In the genomic region with DNA sequence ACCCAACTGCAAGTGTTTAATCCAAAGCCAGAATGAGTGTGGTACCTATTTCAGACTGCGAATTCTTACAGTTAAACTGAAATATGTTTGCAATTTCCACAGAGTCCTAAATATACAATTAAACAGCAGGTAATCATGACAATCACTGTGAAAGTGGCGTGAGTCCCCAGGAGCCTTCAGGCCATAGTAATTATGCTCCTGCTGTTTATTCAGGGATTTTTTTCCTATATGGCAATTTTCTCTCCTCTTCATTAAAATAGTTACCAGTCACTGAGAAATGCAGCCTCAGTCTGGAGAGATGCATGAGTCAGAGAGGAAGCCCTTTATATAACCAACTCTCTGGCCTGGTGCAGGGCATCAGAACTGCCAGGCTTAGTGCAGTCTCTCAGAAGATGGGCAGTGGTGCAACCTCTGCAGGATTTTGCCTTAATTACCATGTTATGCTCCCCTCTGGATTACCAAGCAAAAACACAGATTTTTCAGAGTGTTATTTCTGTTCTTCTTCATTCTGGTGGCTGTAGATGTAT, we compare ENCODE assay signal across 31 mouse cellular contexts.
DNase-seq lines count a peak whose midpoint lies in the region; ATAC-seq and TF ChIP-seq lines count a peak whose summit lies in the region.
"Had no signal": no experiment of that assay in that cellular context is flagged by ENCODE, and none has a peak within 500 bp of the region (broad histone marks: within the 10 kb centered on the region; RNA-seq: fewer than 3 reads in every experiment).

No protein-coding gene starts in this region.

- TF ChIP-seq CTCF in hindbrain, postnatal 0 days (IDR thresholded peaks at IDR 0.05; ENCODE audit: low read depth) = no peak

- H3K4me2 ChIP-seq in hindbrain, embryonic 13.5 days = no peak overlapping the region
- no peak overlapping the region for H3K4me2 ChIP-seq in hindbrain, postnatal 0 days (ENCODE audit: low read depth, low read length)
- H3K4me2 ChIP-seq in neural tube, embryonic 14.5 days (ENCODE audit: low read depth, low read length) = no peak overlapping the region
- H3K4me2 ChIP-seq: embryonic facial prominence, embryonic 15.5 days; forebrain, embryonic 13.5 days; intestine, embryonic 15.5 days; liver, embryonic 12.5 days; midbrain, embryonic 11.5 days; neural tube, embryonic 12.5 days; stomach, embryonic 15.5 days had no signal

- peak; percentile 8 for DNase-seq in adrenal gland, adult 2 months
- DNase-seq in adrenal gland, postnatal 4 days (ENCODE audit: low spot score in 2 of 2) = no peak
- no peak for DNase-seq in hindbrain, postnatal 0 days (ENCODE audit: low spot score)
- peak; percentile 23 for DNase-seq in right cerebral cortex, adult 18-20 months
- no peak for DNase-seq in right cerebral cortex, postnatal 10 days (ENCODE audit: low spot score in 2 of 2)
- no peak for DNase-seq in urinary bladder, postnatal 10 days (ENCODE audit: low spot score)
- DNase-seq: cerebellum, adult 11-12 months; cerebellum, postnatal 25 days; gastrocnemius, postnatal 14 days; heart, postnatal 14 days; kidney, adult 2 months; kidney, postnatal 36 days; liver, postnatal 0 days; lung, postnatal 36 days; retina, postnatal 1 day had no signal

- no peaks in the 10 kb centered on the region for H3K36me3 ChIP-seq in hindbrain, embryonic 13.5 days
- no peaks in the 10 kb centered on the region for H3K36me3 ChIP-seq in hindbrain, postnatal 0 days (ENCODE audit: insufficient read depth, low read length)
- H3K36me3 ChIP-seq in neural tube, embryonic 14.5 days (ENCODE audit: control insufficient read depth, insufficient read depth, low read length) = no peaks in the 10 kb centered on the region
- H3K36me3 ChIP-seq: embryonic facial prominence, embryonic 10.5 days; embryonic facial prominence, embryonic 15.5 days; G1E; hindbrain, embryonic 10.5 days; intestine, embryonic 15.5 days; liver, embryonic 12.5 days; neural tube, embryonic 12.5 days; stomach, embryonic 15.5 days had no signal

- WGBS in hindbrain, embryonic 13.5 days = 67% methylated on average over 2 of the region's 2 CpGs
- 61% methylated on average over 2 of the region's 2 CpGs for WGBS in hindbrain, postnatal 0 days
- 50% methylated on average over 2 of the region's 2 CpGs for WGBS in neural tube, embryonic 14.5 days

- ATAC-seq in hindbrain, embryonic 13.5 days (ENCODE audit: low FRiP score) = 0 out of 2 replicates have a peak, but pooled peaks have one; percentile 21
- ATAC-seq in hindbrain, postnatal 0 days = no peak
- ATAC-seq in neural tube, embryonic 14.5 days (ENCODE audit: low read depth) = peak; percentile 58; the same call in 1 of the 2 replicates
- ATAC-seq: forebrain, embryonic 13.5 days; hindbrain, embryonic 16.5 days; intestine, embryonic 15.5 days; liver, embryonic 12.5 days; liver, postnatal 0 days; midbrain, embryonic 16.5 days; Patski had no signal

- H3K9me3 ChIP-seq in hindbrain, embryonic 13.5 days = no peaks in the 10 kb centered on the region
- H3K9me3 ChIP-seq in hindbrain, postnatal 0 days (ENCODE audit: low read length) = no peaks in the 10 kb centered on the region
- no peaks in the 10 kb centered on the region for H3K9me3 ChIP-seq in neural tube, embryonic 14.5 days (ENCODE audit: control insufficient read depth, low read length)
- H3K9me3 ChIP-seq: embryonic facial prominence, embryonic 10.5 days; embryonic facial prominence, embryonic 15.5 days; forebrain, embryonic 13.5 days; G1E; hindbrain, embryonic 10.5 days; intestine, embryonic 15.5 days; liver, embryonic 12.5 days; neural tube, embryonic 12.5 days; stomach, embryonic 15.5 days had no signal

- H3K9ac ChIP-seq in hindbrain, embryonic 13.5 days = no peak overlapping the region
- H3K9ac ChIP-seq in hindbrain, postnatal 0 days (replicated peaks; ENCODE audit: low read length) = no peak overlapping the region
- no peak overlapping the region for H3K9ac ChIP-seq in neural tube, embryonic 14.5 days (replicated peaks; ENCODE audit: low read depth, low read length)
- H3K9ac ChIP-seq: embryonic facial prominence, embryonic 15.5 days; forebrain, embryonic 13.5 days; intestine, embryonic 15.5 days; liver, embryonic 12.5 days; liver, postnatal 0 days; neural tube, embryonic 12.5 days; stomach, embryonic 15.5 days had no signal

- H3K4me1 ChIP-seq in hindbrain, embryonic 13.5 days (replicated peaks) = no peaks in the 10 kb centered on the region
- no peaks in the 10 kb centered on the region for H3K4me1 ChIP-seq in hindbrain, postnatal 0 days (ENCODE audit: insufficient read depth, low read length)
- no peaks in the 10 kb centered on the region for H3K4me1 ChIP-seq in neural tube, embryonic 14.5 days (ENCODE audit: control insufficient read depth, insufficient read depth, low read length)
- H3K4me1 ChIP-seq: embryonic facial prominence, embryonic 10.5 days; embryonic facial prominence, embryonic 15.5 days; forebrain, embryonic 13.5 days; hindbrain, embryonic 10.5 days; intestine, embryonic 15.5 days; liver, embryonic 12.5 days; neural tube, embryonic 12.5 days; stomach, embryonic 15.5 days had no signal

- H3K27ac ChIP-seq in hindbrain, embryonic 13.5 days = no peak overlapping the region
- no peak overlapping the region for H3K27ac ChIP-seq in hindbrain, postnatal 0 days
- no peak overlapping the region for H3K27ac ChIP-seq in neural tube, embryonic 14.5 days (ENCODE audit: low read depth, low read length)
- H3K27ac ChIP-seq: embryonic facial prominence, embryonic 10.5 days; embryonic facial prominence, embryonic 15.5 days; forebrain, embryonic 13.5 days; hindbrain, embryonic 10.5 days; intestine, embryonic 15.5 days; layer of hippocampus, adult 2 months; liver, embryonic 12.5 days; neural tube, embryonic 12.5 days; stomach, embryonic 15.5 days had no signal

- no peak overlapping the region for H3K4me3 ChIP-seq in hindbrain, embryonic 13.5 days
- H3K4me3 ChIP-seq in hindbrain, postnatal 0 days (ENCODE audit: low read length) = no peak overlapping the region
- H3K4me3 ChIP-seq in neural tube, embryonic 14.5 days (ENCODE audit: low read depth, low read length) = no peak overlapping the region
- H3K4me3 ChIP-seq: embryonic facial prominence, embryonic 10.5 days; embryonic facial prominence, embryonic 15.5 days; forebrain, embryonic 13.5 days; hindbrain, embryonic 10.5 days; intestine, embryonic 15.5 days; layer of hippocampus, adult 2 months; liver, embryonic 12.5 days; neural tube, embryonic 12.5 days; stomach, embryonic 15.5 days had no signal

- H3K27me3 ChIP-seq in hindbrain, embryonic 13.5 days = no peaks in the 10 kb centered on the region
- H3K27me3 ChIP-seq in hindbrain, postnatal 0 days (ENCODE audit: insufficient read depth, low read length) = no peaks in the 10 kb centered on the region
- no peaks in the 10 kb centered on the region for H3K27me3 ChIP-seq in neural tube, embryonic 14.5 days (ENCODE audit: control insufficient read depth, insufficient read depth, low read length)
- H3K27me3 ChIP-seq: embryonic facial prominence, embryonic 15.5 days; forebrain, embryonic 13.5 days; intestine, embryonic 15.5 days; liver, embryonic 12.5 days; neural tube, embryonic 12.5 days; Patski; stomach, embryonic 15.5 days had no signal

Comparison
In these comparisons a context has a peak if more than half of its experiments do, and no peak if none do; other contexts are left out.
1. DNase-seq: peak in adrenal gland, adult 2 months (single experiment) and right cerebral cortex, adult 18-20 months (single experiment); none in adrenal gland, postnatal 4 days (0 of 2), hindbrain, postnatal 0 days (single experiment), right cerebral cortex, postnatal 10 days (0 of 2) and urinary bladder, postnatal 10 days (single experiment).